Mouse (Mus musculus) small intestine, adult 10 weeks (tissue): ENCODE data around the gene Kxd1. TPM values are rescaled to one million over a fixed set of nuclear protein-coding genes. Genes with fewer than 3 reads are reported as not detected.

Source experiments
- polyA plus RNA-seq: library from polyadenylated mRNA; stranded (reverse); fragments of 350-450 nt; fragmentation: Illumina TruSeq; extraction: RNeasy Lipid Tissue Mini Kit (QIAGEN cat#74804); gene quantifications from one replicate; pipeline ENCODE4 v1.2.3, GENCODE M21; 2014; ENCODE audit warnings: low replicate concordance

Kxd1 gene
- polyA plus RNA-seq = 4.3 TPM

GRCm38 (mm10) chr8:70527512-70528181 is at the start of gene Kxd1, which contains the start of gene Fkbp8:
Kxd1 (minus strand) TSS chr8:70527956.
Fkbp8 (plus strand) TSS chr8:70527724.

DNA sequence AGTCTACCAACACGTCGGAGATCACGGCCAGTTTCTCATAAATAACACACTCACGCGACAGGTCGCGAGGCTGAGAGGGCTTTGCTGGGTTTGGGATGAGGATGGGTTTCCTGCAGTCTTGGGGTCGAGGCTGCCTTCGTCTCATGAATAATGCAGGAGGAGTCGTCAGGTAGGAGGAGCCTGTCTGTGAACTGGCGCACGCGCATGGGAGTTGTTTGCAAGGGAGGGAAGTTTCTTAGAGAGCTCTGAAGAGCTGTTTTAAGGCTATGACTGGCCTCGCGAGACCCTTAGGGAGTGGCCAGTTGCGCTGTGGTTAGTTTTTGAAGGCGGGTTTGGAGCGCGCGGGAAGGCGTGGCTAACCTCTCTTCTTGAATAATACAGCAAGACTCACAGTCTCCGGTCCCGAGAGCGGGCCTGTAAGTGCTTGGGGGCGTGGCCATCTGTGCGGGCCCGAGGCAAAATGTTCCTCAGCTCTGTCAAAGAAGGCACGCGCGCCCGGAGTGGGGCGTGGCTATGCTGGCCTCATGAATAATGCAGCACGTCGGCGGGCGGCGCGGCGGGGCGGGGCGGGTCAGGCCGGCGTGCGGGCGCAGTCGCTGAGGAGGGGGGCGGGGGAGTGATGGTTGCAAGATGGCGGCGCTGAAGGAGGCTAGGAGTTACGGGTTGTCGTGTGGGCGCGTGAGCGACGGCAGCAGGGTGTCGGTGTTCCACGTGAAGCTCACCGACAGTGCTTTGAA is 11.5 kb upstream of the Kxd1 start, which contains the start of gene Ell:
Gene Ell, plus strand, starts transcription at position 381 of the 737 bp plus-strand sequence.

DNA sequence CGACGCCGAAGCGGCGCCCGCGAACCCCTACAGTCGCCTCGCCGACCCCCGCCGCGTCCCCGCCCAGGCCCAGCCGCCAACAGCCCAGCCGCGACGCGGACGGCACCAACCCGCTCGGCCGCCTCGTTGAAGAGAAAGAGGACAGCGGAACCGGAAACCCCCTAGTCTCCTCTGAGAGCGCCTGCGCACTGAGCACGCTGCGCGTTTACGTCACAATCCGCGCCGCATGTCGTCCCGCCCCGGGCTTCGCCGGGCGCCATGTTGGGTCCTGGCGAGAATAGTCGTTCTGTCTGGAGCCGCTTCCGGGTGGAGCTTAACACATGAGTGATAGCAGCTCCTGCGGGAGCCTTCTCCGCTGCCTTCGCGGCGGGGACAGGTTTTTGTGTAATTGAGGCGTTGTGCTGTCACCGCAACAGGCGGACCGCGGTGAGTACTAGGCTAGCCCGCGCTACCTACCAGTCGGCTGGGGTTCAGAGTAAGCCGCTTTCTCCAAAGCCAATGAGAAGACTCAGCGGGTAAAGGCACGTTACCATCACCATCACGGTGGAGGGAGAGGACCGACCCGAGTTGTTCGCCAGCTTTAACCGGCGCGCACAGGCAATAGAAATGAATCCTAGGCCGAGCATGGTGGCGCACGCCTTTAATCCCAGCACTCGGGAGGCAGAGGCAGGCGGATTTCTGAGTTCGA is 17.4 kb downstream of the Kxd1 start, which contains the start of gene Uba52:
Gene Uba52, minus strand, starts transcription at position 574 of the 688 bp plus-strand sequence.

GRCm38 (mm10) chr8:70506328-70507026 is 21.3 kb downstream of the Kxd1 start, which contains the start of gene Rex1bd:
Rex1bd (minus strand) TSS chr8:70506752.

GRCm38 (mm10) chr8:70492664-70493640 is 34.8 kb downstream of the Kxd1 start, which contains the start of gene Crlf1:
Crlf1 (plus strand) TSS chr8:70493158.

DNA sequence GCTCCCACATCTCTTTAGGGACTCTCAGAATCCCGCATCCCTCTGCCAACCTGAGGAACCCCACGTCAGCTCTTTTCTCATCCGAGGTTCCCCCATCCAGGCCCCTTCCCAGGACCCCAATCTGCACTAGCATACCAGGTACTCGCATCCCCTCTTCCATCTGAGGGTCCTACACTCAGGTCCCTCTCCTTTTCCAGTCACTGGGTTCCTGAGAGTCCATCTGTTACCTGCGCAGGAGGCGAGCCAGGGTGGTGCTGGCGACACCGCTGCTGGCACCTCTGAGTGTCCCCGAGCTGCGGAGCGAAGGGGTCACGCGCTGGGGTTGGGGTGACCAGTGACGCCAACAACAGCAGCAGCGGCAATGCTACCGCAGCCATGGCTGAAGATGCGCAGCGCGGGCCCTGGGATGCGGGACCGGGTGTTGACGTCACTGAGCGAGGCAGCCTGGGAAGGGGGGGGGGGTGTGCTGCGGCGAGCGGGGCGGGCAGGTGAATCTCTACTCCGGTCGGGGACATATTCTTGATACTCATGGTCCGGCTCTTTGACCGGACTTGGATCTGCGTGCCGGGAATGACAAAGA is 40.7 kb downstream of the Kxd1 start, which contains the start of gene Tmem59l:
Gene Tmem59l, minus strand, starts transcription at position 418 of the 580 bp plus-strand sequence.

DNA sequence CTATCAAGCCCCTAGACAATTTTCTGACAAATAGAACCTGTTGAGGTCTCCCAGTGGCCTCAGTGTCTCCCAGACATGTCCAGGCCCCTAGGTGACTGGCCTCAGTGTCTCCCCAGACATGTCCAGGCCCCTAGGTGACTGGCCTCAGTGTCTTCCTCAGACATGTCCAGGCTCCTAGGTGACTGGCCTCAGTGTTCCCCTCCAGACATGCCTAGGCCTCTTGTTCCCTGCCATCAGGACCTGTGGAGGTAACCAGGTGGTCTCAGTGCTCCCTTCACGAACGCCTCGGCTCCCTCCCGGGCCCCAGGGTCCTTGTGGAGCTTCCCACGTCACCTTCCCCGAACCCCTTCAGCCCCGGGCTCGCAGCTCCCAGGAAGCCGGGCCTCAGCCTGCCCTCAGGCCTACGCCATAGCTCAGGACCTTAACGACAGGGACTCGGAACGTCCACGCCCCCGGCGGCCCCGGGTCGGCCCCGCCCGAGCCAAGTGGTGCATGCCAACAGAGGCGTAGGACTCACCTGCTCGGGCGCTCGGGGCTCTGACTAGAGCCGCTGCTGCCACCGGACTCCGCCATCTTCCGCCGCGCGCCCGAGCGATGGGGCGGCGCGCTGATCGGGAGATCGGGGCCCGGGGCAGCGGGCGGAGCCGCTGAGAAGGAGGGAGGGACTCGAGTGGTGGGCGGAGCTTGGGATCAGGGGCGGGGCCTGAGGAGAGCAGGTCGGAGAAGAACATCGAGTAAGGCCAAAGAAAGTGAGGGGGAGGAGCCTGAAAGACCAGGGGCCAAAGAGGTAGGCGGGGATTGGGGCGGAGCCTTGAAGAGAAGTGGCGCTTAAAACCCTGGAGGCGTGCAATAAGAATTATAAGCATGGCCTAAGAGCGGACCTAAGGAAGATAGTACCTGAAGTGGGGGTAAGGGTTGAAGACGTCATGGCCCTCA is 51.2 kb downstream of the Kxd1 start, which contains the start of gene Klhl26:
Gene Klhl26, minus strand, starts transcription at position 636 of the 936 bp plus-strand sequence.

Other genes starting within 250 kb of the Kxd1 start
- not detected for gene Homer3, start 245.1 kb downstream of the Kxd1 start, polyA plus RNA-seq
- gene Ddx49, start 225.5 kb downstream of the Kxd1 start, polyA plus RNA-seq = 4.1 TPM
- gene Cope, start 225.4 kb downstream of the Kxd1 start, polyA plus RNA-seq = 0.59 TPM
- gene Cers1, start 212.2 kb downstream of the Kxd1 start, polyA plus RNA-seq = not detected
- gene Gdf1, start 198.1 kb downstream of the Kxd1 start, polyA plus RNA-seq = not detected
- 2.2 TPM for gene Upf1, start 174.7 kb downstream of the Kxd1 start, polyA plus RNA-seq
- not detected for gene Comp, start 154.4 kb downstream of the Kxd1 start, polyA plus RNA-seq
- 1.2 TPM for gene Crtc1, start 88.4 kb downstream of the Kxd1 start, polyA plus RNA-seq
- 0.67 TPM for gene Klhl26, start 51.0 kb downstream of the Kxd1 start, polyA plus RNA-seq
- not detected for gene Tmem59l, start 40.6 kb downstream of the Kxd1 start, polyA plus RNA-seq
- not detected for gene Crlf1, start 34.8 kb downstream of the Kxd1 start, polyA plus RNA-seq
- gene Rex1bd, start 21.2 kb downstream of the Kxd1 start, polyA plus RNA-seq = not detected
- 2.6 TPM for gene Uba52, start 17.2 kb downstream of the Kxd1 start, polyA plus RNA-seq
- 3.3 TPM for gene Fkbp8, start 232 bp downstream of the Kxd1 start, polyA plus RNA-seq
- 0.74 TPM for gene Ell, start 11.5 kb upstream of the Kxd1 start, polyA plus RNA-seq
- gene Isyna1, start 66.4 kb upstream of the Kxd1 start, polyA plus RNA-seq = not detected
- gene Ssbp4, start 80.9 kb upstream of the Kxd1 start, polyA plus RNA-seq = not detected
- gene Lrrc25, start 88.2 kb upstream of the Kxd1 start, polyA plus RNA-seq = not detected
- not detected for gene Gdf15, start 104.5 kb upstream of the Kxd1 start, polyA plus RNA-seq
- 22.3 TPM for gene Pgpep1, start 132.4 kb upstream of the Kxd1 start, polyA plus RNA-seq
- gene Lsm4, start 145.3 kb upstream of the Kxd1 start, polyA plus RNA-seq = not detected
- gene Jund, start 171.0 kb upstream of the Kxd1 start, polyA plus RNA-seq = 15.4 TPM
- not detected for gene Iqcn, start 175.5 kb upstream of the Kxd1 start, polyA plus RNA-seq
- 3.4 TPM for gene Gm3336, start 190.6 kb upstream of the Kxd1 start, polyA plus RNA-seq
- not detected for gene Pde4c, start 195.8 kb upstream of the Kxd1 start, polyA plus RNA-seq
- 0.97 TPM for gene Rab3a, start 226.7 kb upstream of the Kxd1 start, polyA plus RNA-seq
- 0.48 TPM for gene Mpv17l2, start 233.0 kb upstream of the Kxd1 start, polyA plus RNA-seq
- 0.45 TPM for gene Pik3r2, start 248.8 kb upstream of the Kxd1 start, polyA plus RNA-seq